Mouse (Mus musculus): ENCODE measurements around the gene Ak4. TPM values are rescaled to one million over a fixed set of nuclear protein-coding genes. Genes with fewer than 3 reads are reported as not detected.
A peak's percentile ranks its signal among the peaks of the same experiment; 100 is the strongest.

Ak4 gene
- total and polyA plus RNA-seq, 2 experiments, result 14.7 to 58.7 TPM

DNA sequence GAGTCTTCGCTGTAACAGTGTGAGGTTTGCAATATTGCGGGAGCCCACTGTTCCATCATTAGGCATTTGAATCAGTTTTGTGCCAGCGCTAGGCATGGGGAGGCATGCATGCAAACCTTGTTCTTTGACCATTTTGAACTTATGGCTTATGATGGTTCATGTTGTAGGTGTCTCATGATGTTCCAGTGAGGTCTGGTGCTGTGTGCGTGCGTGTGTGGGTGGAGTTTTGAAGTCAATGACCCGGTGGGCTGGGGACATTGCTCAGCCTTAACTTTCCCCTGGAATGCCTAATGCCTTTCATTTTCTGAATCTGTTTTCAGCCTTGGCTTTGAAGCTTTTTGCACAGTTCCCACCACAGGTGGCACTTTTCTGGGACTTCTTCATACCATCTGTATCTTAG lies 10.9 kb downstream of the Ak4 start:
- peaks cover 3% of the 10 kb centered on the region; the same call in 1 of the 2 replicates for H3K36me3 ChIP-seq (ENCODE audit: control insufficient read depth, insufficient read depth, low read length)
- WGBS, result 58% methylated on average over 6 of the region's 6 CpGs

DNA sequence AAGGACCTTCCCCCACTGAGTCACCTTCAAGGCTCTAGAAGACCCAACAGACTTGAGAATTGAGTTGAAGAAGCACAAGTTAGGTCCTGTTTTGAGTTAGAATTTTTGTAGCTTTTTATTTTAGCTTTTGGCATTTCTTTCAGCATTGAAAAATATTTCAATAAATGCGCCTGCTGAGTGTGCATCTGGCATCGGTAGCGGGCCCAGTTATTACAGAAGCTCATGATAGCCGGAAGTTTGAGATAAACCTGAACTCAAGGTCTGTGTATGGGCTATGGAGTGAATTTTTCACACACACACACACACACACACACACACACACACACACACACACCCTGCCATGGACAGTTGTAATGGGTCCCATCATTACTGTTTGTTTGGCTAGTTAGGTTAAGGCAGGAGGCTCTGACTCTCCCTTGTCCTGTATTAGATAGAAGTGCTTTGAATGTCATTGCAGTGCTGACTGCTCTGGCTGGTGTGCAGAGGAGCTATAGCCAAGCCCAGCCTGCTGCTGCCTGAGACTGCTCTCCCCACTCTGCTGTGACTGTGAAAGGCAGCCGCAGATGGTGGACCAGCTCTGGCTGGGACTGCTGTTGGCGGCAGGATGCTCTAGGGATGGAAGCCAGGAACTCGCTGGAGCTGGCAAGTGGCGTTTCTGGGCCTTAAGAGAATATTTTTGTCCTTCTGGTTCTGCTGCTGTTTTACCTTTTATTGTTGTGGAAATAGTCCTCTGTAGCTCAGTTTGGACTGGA lies 17.9 kb downstream of the Ak4 start:
- Histone ChIP-seq H3K9ac (ENCODE audit: low read depth, low read length) (no peak overlapping the region), H3K27me3 (ENCODE audit: control insufficient read depth, insufficient read depth, low read length) (no peaks in the 10 kb centered on the region), H3K4me1 (ENCODE audit: control insufficient read depth, insufficient read depth, low read length) (peaks cover 12% of the 10 kb centered on the region; the same call in 1 of the 2 replicates), H3K79me2 (ENCODE audit: control insufficient read depth, insufficient read depth, low read length) (peaks cover 24% of the 10 kb centered on the region; the same call in 1 of the 2 replicates), H3K4me3 (ENCODE audit: insufficient read depth, low read depth, low read length) (no peak overlapping the region), H3K27ac (replicated peaks; ENCODE audit: insufficient read depth, low read depth, low read length) (no peak overlapping the region), H3K36me3 (ENCODE audit: control insufficient read depth, insufficient read depth, low read length) (no peaks in the 10 kb centered on the region)
- 56% methylated on average over 8 of the region's 8 CpGs for WGBS
- peak; percentile 46 for DNase-seq (ENCODE audit: extremely low read depth, low read depth, low spot score)
- no peak for TF ChIP-seq POLR2A (IDR thresholded peaks at IDR 0.05; ENCODE audit: extremely low read depth, insufficient read depth, low read length)
- TF ChIP-seq CTCF (IDR thresholded peaks at IDR 0.05; ENCODE audit: low read depth, low read length), result no peak

More for the DNA sequence above, 10.9 kb downstream of the Ak4 start:
- TF ChIP-seq POLR2A (IDR thresholded peaks at IDR 0.05; ENCODE audit: extremely low read depth, insufficient read depth, low read length) (no peak), CTCF (IDR thresholded peaks at IDR 0.05; ENCODE audit: low read depth, low read length) (no peak)
- H3K4me3 ChIP-seq (ENCODE audit: insufficient read depth, low read depth, low read length), result no peak overlapping the region
- DNase-seq (ENCODE audit: extremely low read depth, low read depth, low spot score), result peak; percentile 73
- peaks cover 18% of the 10 kb centered on the region for H3K4me1 ChIP-seq (ENCODE audit: control insufficient read depth, insufficient read depth, low read length)
- peaks cover 21% of the 10 kb centered on the region; the same call in 1 of the 2 replicates for H3K79me2 ChIP-seq (ENCODE audit: control insufficient read depth, insufficient read depth, low read length)
- peak overlapping the region; percentile 29; the same call in 1 of the 2 replicates for H3K27ac ChIP-seq (replicated peaks; ENCODE audit: insufficient read depth, low read depth, low read length)
- H3K9ac ChIP-seq (ENCODE audit: low read depth, low read length), result no peak overlapping the region
- no peaks in the 10 kb centered on the region for H3K27me3 ChIP-seq (ENCODE audit: control insufficient read depth, insufficient read depth, low read length)

DNA sequence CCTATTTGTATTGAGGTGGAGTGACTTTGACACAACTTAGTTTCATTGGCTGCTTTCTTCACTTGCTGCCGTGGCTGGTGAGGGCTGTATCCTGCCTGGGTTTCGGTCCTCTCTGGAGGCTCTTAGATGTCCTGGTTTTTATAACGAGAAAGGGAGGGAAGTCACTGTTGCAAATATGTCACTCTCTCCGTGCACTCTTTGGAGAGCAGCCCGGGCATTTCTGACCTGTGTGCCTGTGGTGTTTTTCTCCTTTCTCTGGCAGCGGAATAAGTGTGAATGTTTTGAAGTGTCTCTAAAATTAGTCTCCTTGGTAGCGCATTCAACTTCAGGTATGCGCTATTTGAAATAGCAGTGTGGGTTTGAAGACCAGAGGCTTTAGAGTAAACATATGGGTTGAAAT lies 19.2 kb downstream of the Ak4 start:
- no peak overlapping the region for H3K4me3 ChIP-seq (ENCODE audit: insufficient read depth, low read depth, low read length)
- H3K4me1 ChIP-seq (ENCODE audit: control insufficient read depth, insufficient read depth, low read length), result peaks cover 12% of the 10 kb centered on the region; the same call in 1 of the 2 replicates
- no peak for TF ChIP-seq POLR2A (IDR thresholded peaks at IDR 0.05; ENCODE audit: extremely low read depth, insufficient read depth, low read length)
- no peak for TF ChIP-seq CTCF (IDR thresholded peaks at IDR 0.05; ENCODE audit: low read depth, low read length)
- peaks cover 28% of the 10 kb centered on the region; the same call in 1 of the 2 replicates for H3K79me2 ChIP-seq (ENCODE audit: control insufficient read depth, insufficient read depth, low read length)
- DNase-seq (ENCODE audit: extremely low read depth, low read depth, low spot score), result peak; percentile 53
- no peaks in the 10 kb centered on the region for H3K27me3 ChIP-seq (ENCODE audit: control insufficient read depth, insufficient read depth, low read length)
- 0 out of 2 replicates have a peak overlapping the region, but pooled peaks have one; percentile 16 for H3K27ac ChIP-seq (replicated peaks; ENCODE audit: insufficient read depth, low read depth, low read length)
- H3K9ac ChIP-seq (ENCODE audit: low read depth, low read length), result no peak overlapping the region
- H3K36me3 ChIP-seq (ENCODE audit: control insufficient read depth, insufficient read depth, low read length), result no peaks in the 10 kb centered on the region
- 48% methylated on average over 8 of the region's 8 CpGs for WGBS

- Histone ChIP-seq H3K4me3 (ENCODE audit: insufficient read depth, low read depth, low read length) (no peak overlapping the region), H3K4me1 (ENCODE audit: control insufficient read depth, insufficient read depth, low read length) (peaks cover 12% of the 10 kb centered on the region; the same call in 1 of the 2 replicates), H3K36me3 (ENCODE audit: control insufficient read depth, insufficient read depth, low read length) (no peaks in the 10 kb centered on the region), H3K79me2 (ENCODE audit: control insufficient read depth, insufficient read depth, low read length) (peaks cover 21% of the 10 kb centered on the region; the same call in 1 of the 2 replicates), H3K27me3 (ENCODE audit: control insufficient read depth, insufficient read depth, low read length) (no peaks in the 10 kb centered on the region), H3K27ac (replicated peaks; ENCODE audit: insufficient read depth, low read depth, low read length) (no peak overlapping the region), H3K9ac (ENCODE audit: low read depth, low read length) (no peak overlapping the region)
- TF ChIP-seq POLR2A (IDR thresholded peaks at IDR 0.05; ENCODE audit: extremely low read depth, insufficient read depth, low read length) (no peak), CTCF (IDR thresholded peaks at IDR 0.05; ENCODE audit: low read depth, low read length) (no peak)
- 52% methylated on average over 13 of the region's 13 CpGs for WGBS
- peak; percentile 39 for DNase-seq (ENCODE audit: extremely low read depth, low read depth, low spot score)
These were observed 20.8 kb downstream of the Ak4 start for GRCm38 (mm10) chr4:101439738-101440389.

DNA sequence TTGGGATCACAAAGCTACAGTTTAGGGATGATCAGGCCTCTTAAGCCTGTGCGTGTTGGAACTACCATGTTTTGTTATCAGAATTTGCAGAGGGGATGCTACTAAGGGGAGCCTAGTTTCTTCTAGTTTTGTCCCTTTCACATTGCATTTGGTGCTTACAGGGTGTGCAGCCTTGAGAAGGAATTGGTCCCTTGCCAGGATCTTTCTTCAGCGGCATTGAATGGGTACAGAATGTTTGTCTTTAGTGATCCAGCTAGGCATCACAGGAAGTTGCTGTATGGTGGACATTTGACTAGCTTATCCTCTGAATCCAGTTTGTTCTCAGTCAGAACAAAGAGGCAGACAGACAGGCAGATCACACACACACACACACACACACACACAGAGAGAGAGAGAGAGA lies 23.7 kb downstream of the Ak4 start:
- no peak for DNase-seq (ENCODE audit: extremely low read depth, low read depth, low spot score)
- H3K36me3 ChIP-seq (ENCODE audit: control insufficient read depth, insufficient read depth, low read length), result peaks cover 3% of the 10 kb centered on the region; the same call in 1 of the 2 replicates
- no peak for TF ChIP-seq CTCF (IDR thresholded peaks at IDR 0.05; ENCODE audit: low read depth, low read length)
- no peak for TF ChIP-seq POLR2A (IDR thresholded peaks at IDR 0.05; ENCODE audit: extremely low read depth, insufficient read depth, low read length)
- H3K27me3 ChIP-seq (ENCODE audit: control insufficient read depth, insufficient read depth, low read length), result no peaks in the 10 kb centered on the region
- H3K9ac ChIP-seq (ENCODE audit: low read depth, low read length), result no peak overlapping the region
- peaks cover 29% of the 10 kb centered on the region; the same call in 1 of the 2 replicates for H3K79me2 ChIP-seq (ENCODE audit: control insufficient read depth, insufficient read depth, low read length)
- H3K4me3 ChIP-seq (ENCODE audit: insufficient read depth, low read depth, low read length), result no peak overlapping the region
- WGBS, result 51% methylated on average over 2 of the region's 2 CpGs
- no peak overlapping the region for H3K27ac ChIP-seq (replicated peaks; ENCODE audit: insufficient read depth, low read depth, low read length)
- peaks cover 9% of the 10 kb centered on the region; the same call in 1 of the 2 replicates for H3K4me1 ChIP-seq (ENCODE audit: control insufficient read depth, insufficient read depth, low read length)
